Mouse (Mus musculus): ENCODE data around the gene Baiap2l1. TPM values are rescaled to one million over a fixed set of nuclear protein-coding genes. Genes with fewer than 3 reads are reported as not detected.

Gene Baiap2l1
- polyA plus RNA-seq, 1 experiment from 2014 or later: 25.3 TPM

DNA sequence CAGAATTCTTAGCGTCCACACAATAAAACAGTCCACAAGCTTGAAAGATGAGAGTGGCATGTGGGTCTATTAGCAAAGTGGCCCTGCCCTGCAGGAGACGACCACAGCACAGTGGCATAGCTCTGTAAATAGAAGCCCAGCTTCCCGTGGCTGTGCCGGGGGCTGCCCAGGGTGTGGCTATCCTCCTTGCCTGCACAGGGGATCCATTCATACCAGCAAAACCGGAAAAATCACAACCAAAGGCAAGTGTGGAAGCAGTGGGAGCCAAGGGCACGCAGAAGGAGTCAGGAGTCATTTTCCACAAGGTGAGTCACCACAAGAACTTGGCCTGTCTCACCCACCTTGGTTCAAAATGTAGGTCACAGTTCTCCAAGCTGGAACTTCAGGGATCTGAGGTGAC lies 39.6 kb downstream of the Baiap2l1 start:
- Histone ChIP-seq H3K36me3 (ENCODE audit: control insufficient read depth, insufficient read depth, low read length) (no peaks in the 10 kb centered on the region), H3K4me2 (replicated peaks; ENCODE audit: low read depth) (no peak overlapping the region; the same call in 1 of the 2 replicates), H3K4me1 (replicated peaks; ENCODE audit: control insufficient read depth, insufficient read depth) (peaks cover 5% of the 10 kb centered on the region), H3K27ac (replicated peaks) (peak overlapping the region; percentile 95), H3K27me3 (ENCODE audit: control insufficient read depth, insufficient read depth, low read length) (no peaks in the 10 kb centered on the region), H3K4me3 (ENCODE audit: low read depth, low read length) (peak overlapping the region; percentile 10; the same call in 1 of the 2 replicates), H3K9ac (ENCODE audit: low read length) (0 out of 2 replicates have a peak overlapping the region, but pooled peaks have one; percentile 35), H3K9me3 (ENCODE audit: control insufficient read depth, low read length) (no peaks in the 10 kb centered on the region)
- DNase-seq (ENCODE audit: low spot score) (peak; percentile 76), ATAC-seq (ENCODE audit: low FRiP score, low TSS enrichment) (peak; percentile 72)
- peak; percentile 32 for TF ChIP-seq EP300 (optimal IDR thresholded peaks at IDR 0.05)
- TF ChIP-seq CTCF (IDR thresholded peaks at IDR 0.05; ENCODE audit: low read depth): no peak
- WGBS: 33% methylated on average over 6 of the region's 6 CpGs

DNA sequence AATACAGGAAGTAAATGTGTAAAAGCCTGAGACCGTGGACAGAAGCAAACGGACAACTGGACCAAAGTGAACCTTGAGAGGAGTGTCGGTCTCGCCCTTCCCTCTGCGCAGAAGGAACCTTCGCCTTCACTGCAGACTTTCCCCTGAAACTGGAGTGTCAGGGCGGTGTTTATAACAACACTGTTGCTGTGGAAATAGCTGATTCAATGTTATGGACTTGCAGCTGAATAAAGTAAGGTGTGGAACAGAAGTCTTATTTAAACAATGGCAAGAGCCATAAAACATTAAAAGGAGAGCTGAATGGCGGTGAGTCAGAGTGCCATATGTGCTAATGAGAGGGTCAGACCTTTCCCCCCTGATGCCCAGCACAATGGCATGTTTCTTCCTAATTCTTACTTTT lies 40.5 kb downstream of the Baiap2l1 start:
- no peak overlapping the region for H3K4me2 ChIP-seq (replicated peaks; ENCODE audit: low read depth)

DNA sequence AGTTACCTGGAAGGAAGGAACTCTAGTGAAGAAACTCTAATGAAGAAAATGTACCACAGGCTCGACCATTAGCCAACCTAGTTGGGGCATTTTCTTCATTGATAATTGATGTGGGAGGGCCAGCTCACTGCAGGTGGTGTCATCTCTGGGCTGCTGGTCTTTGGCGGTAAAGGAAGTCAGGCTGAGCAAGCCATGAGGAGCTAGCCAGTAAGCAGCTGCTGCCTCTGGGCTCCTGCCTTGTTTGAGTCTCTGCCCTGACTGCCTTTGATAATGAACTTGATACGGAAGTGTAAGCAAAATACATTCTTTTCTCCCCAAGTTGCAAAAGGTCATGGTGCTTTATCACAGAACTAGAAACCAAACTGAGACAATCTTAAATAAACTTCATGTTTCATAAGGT lies 41.5 kb downstream of the Baiap2l1 start:
- Histone ChIP-seq H3K4me1 (replicated peaks; ENCODE audit: control insufficient read depth, insufficient read depth) (peaks cover 5% of the 10 kb centered on the region), H3K36me3 (ENCODE audit: control insufficient read depth, insufficient read depth, low read length) (no peaks in the 10 kb centered on the region), H3K27ac (replicated peaks) (peak overlapping the region; percentile 95), H3K27me3 (ENCODE audit: control insufficient read depth, insufficient read depth, low read length) (no peaks in the 10 kb centered on the region), H3K4me2 (replicated peaks; ENCODE audit: low read depth) (no peak overlapping the region), H3K9ac (ENCODE audit: low read length) (no peak overlapping the region), H3K4me3 (ENCODE audit: low read depth, low read length) (no peak overlapping the region), H3K9me3 (ENCODE audit: control insufficient read depth, low read length) (no peaks in the 10 kb centered on the region)
- no peak for TF ChIP-seq CTCF (IDR thresholded peaks at IDR 0.05; ENCODE audit: low read depth)
- no peak for TF ChIP-seq EP300 (optimal IDR thresholded peaks at IDR 0.05)
- WGBS: 52% methylated on average over 3 of the region's 3 CpGs
- no peak for ATAC-seq (ENCODE audit: low FRiP score, low TSS enrichment)
- DNase-seq (ENCODE audit: low spot score): no peak

More for the DNA sequence above, 40.5 kb downstream of the Baiap2l1 start:
- DNase-seq (ENCODE audit: low spot score) (peak; percentile 79), ATAC-seq (ENCODE audit: low FRiP score, low TSS enrichment) (peak; percentile 78)
- 50% methylated on average over 8 of the region's 8 CpGs for WGBS
- TF ChIP-seq CTCF (IDR thresholded peaks at IDR 0.05; ENCODE audit: low read depth): no peak
- no peak for TF ChIP-seq EP300 (optimal IDR thresholded peaks at IDR 0.05)
- Histone ChIP-seq H3K4me1 (replicated peaks; ENCODE audit: control insufficient read depth, insufficient read depth) (peaks cover 5% of the 10 kb centered on the region), H3K27ac (replicated peaks) (peak overlapping the region; percentile 95), H3K9me3 (ENCODE audit: control insufficient read depth, low read length) (no peaks in the 10 kb centered on the region), H3K27me3 (ENCODE audit: control insufficient read depth, insufficient read depth, low read length) (no peaks in the 10 kb centered on the region), H3K36me3 (ENCODE audit: control insufficient read depth, insufficient read depth, low read length) (no peaks in the 10 kb centered on the region), H3K4me3 (ENCODE audit: low read depth, low read length) (no peak overlapping the region), H3K9ac (ENCODE audit: low read length) (no peak overlapping the region)

DNA sequence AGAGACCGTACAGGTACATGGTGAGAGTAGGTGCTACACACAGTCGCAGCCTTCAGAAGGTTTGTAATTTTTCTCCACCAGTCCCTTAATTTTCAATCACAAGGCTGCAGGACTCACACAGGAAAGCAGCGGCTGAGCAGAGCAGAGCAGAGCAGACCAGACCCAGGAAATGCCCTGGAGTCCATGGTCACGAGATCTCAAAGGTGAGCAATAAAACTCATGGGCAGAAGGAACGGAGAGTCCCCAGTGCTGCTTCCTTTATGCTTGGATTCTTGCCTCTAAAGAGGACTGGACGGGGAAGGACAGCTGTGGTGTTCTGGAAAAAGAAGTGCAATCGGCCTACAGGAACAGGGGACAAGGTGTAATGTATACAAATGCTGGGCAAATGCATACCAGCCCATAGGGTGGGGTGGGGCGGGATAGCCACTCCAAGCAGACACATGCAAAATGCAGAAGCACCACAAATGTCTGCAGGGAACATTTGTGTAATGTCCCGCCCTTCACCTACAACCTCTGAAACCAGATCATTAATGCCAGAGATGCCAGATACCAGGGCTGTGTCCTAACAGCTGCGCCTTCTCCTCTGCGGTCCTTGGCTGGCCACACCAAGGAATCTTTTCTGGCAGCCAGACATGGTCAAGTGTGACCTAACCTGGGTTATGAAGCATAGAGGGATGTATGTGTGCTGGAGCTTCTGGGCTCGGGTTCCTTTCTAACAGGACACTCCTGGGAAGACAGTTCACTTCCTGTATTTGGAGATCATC lies 43.0 kb downstream of the Baiap2l1 start:
- Histone ChIP-seq H3K4me3 (ENCODE audit: low read depth, low read length) (no peak overlapping the region), H3K36me3 (ENCODE audit: control insufficient read depth, insufficient read depth, low read length) (no peaks in the 10 kb centered on the region), H3K4me1 (replicated peaks; ENCODE audit: control insufficient read depth, insufficient read depth) (0 out of 2 replicates have a peak, but pooled peaks cover 5% of the 10 kb centered on the region), H3K9me3 (ENCODE audit: control insufficient read depth, low read length) (no peaks in the 10 kb centered on the region), H3K27me3 (ENCODE audit: control insufficient read depth, insufficient read depth, low read length) (no peaks in the 10 kb centered on the region), H3K4me2 (replicated peaks; ENCODE audit: low read depth) (no peak overlapping the region), H3K9ac (ENCODE audit: low read length) (no peak overlapping the region), H3K27ac (replicated peaks) (peak overlapping the region; percentile 56)
- WGBS: 70% methylated on average over 12 of the region's 12 CpGs
- TF ChIP-seq CTCF (IDR thresholded peaks at IDR 0.05; ENCODE audit: low read depth) (no peak), EP300 (optimal IDR thresholded peaks at IDR 0.05) (no peak)
- no peak for DNase-seq (ENCODE audit: low spot score)
- ATAC-seq (ENCODE audit: low FRiP score, low TSS enrichment): no peak

DNA sequence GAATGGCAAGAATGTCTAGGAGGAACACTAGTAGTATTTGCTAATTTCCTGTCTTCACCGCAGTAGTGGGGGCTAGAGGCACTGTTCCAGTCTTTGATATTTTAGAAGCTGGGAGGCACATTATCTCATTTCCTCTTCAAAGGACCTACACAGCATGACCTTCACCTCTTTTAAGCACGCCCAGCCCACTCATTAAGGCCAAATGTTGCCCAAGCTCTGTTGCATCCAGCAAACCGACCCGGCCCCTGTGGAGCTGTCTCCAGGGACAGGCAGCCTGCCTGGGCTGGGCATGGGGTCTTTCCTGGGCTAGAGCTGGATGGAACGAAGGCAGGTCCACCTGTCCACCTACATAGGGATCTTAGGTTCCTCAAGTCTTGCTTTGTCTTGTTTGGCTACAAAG lies 44.6 kb downstream of the Baiap2l1 start:
- H3K4me1 ChIP-seq (replicated peaks; ENCODE audit: control insufficient read depth, insufficient read depth): 0 out of 2 replicates have a peak, but pooled peaks cover 3% of the 10 kb centered on the region
- DNase-seq (ENCODE audit: low spot score) (no peak), ATAC-seq (ENCODE audit: low FRiP score, low TSS enrichment) (no peak)
- H3K27ac ChIP-seq (replicated peaks): peak overlapping the region; percentile 31; the same call in 1 of the 2 replicates
- H3K27me3 ChIP-seq (ENCODE audit: control insufficient read depth, insufficient read depth, low read length): no peaks in the 10 kb centered on the region
- no peak overlapping the region for H3K4me2 ChIP-seq (replicated peaks; ENCODE audit: low read depth)
- H3K9ac ChIP-seq (ENCODE audit: low read length): no peak overlapping the region
- WGBS: 30% methylated on average over 5 of the region's 5 CpGs
- H3K9me3 ChIP-seq (ENCODE audit: control insufficient read depth, low read length): no peaks in the 10 kb centered on the region
- no peak overlapping the region for H3K4me3 ChIP-seq (ENCODE audit: low read depth, low read length)
- no peak for TF ChIP-seq EP300 (optimal IDR thresholded peaks at IDR 0.05)
- no peak for TF ChIP-seq CTCF (IDR thresholded peaks at IDR 0.05; ENCODE audit: low read depth)
- no peaks in the 10 kb centered on the region for H3K36me3 ChIP-seq (ENCODE audit: control insufficient read depth, insufficient read depth, low read length)

DNA sequence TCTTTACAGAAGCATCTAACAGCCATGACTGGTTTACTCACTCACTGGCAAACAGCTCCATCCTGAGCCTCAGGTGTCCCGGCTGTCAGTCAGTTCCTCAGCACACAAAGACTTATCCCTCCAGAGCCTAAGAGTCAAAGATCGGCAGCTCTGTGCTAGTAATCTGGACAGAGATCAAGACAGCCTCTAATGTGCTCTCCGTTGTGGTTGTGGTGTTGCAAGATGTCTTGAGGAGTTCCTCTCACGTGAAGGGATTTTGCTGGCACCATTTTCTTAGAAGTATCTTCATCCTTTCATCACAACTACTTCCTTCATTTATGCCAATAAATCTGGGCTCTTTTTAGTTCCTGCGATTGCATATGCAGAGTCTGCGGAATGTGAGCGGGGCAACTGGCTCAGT lies 45.7 kb downstream of the Baiap2l1 start:
- no peak for ATAC-seq (ENCODE audit: low FRiP score, low TSS enrichment)
- Histone ChIP-seq H3K4me1 (replicated peaks; ENCODE audit: control insufficient read depth, insufficient read depth) (0 out of 2 replicates have a peak, but pooled peaks cover 3% of the 10 kb centered on the region), H3K4me2 (replicated peaks; ENCODE audit: low read depth) (no peak overlapping the region), H3K27me3 (ENCODE audit: control insufficient read depth, insufficient read depth, low read length) (no peaks in the 10 kb centered on the region), H3K9ac (ENCODE audit: low read length) (no peak overlapping the region), H3K36me3 (ENCODE audit: control insufficient read depth, insufficient read depth, low read length) (no peaks in the 10 kb centered on the region), H3K9me3 (ENCODE audit: control insufficient read depth, low read length) (no peaks in the 10 kb centered on the region), H3K4me3 (ENCODE audit: low read depth, low read length) (no peak overlapping the region), H3K27ac (replicated peaks) (no peak overlapping the region)
- 62% methylated on average over 7 of the region's 7 CpGs for WGBS
- TF ChIP-seq EP300 (optimal IDR thresholded peaks at IDR 0.05) (no peak), CTCF (IDR thresholded peaks at IDR 0.05; ENCODE audit: low read depth) (no peak)
- DNase-seq (ENCODE audit: low spot score): no peak
